Mouse (Mus musculus) liver, embryonic 14.5 days (tissue): ENCODE results near the gene Bcap31. TPM values are rescaled to one million over a fixed set of nuclear protein-coding genes. Genes with fewer than 3 reads are reported as not detected.

Experiments
- ATAC-seq: fragments of 200-750 bp; cut with Nextera tagmentation; 2 replicates; pipeline ENCODE4 v1.8.0; 2017; ENCODE audit warnings: moderate number of reproducible peaks, mild to moderate bottlenecking, moderate library complexity; ENCODE audit not compliant: insufficient read depth
- DNase-seq, 3 experiments: peaks; one replicate each; pipeline ENCODE4 v3.0.0-alpha.2; 2012 to 2013; ENCODE audit warnings: low read depth in 3 of 3, low spot score in 3 of 3
- H3K27ac ChIP-seq: fragments of 300-500 bp; sonication (generic); 2 replicates; pipeline ENCODE4 v1.5.1; 2014; ENCODE audit warnings: moderate library complexity, mild to moderate bottlenecking, control low read depth, inconsistent platforms
- H3K27me3 ChIP-seq: fragments of 300-500 bp; sonication (generic); 2 replicates; pipeline ENCODE4 v1.6.1; 2014; ENCODE audit warnings: mild to moderate bottlenecking, low read length, moderate library complexity; ENCODE audit not compliant: control insufficient read depth, insufficient read depth
- H3K36me3 ChIP-seq: fragments of 300-500 bp; sonication (generic); replicated peaks from 2 replicates; pipeline ENCODE4 v1.6.1; 2014; ENCODE audit warnings: low read depth; ENCODE audit not compliant: control insufficient read depth, insufficient read depth
- H3K4me1 ChIP-seq, 2 experiments: fragments of 200-500 bp in 1 of 2; fragments of 300-500 bp in 1 of 2; sonication (generic) in 1 of 2; replicated peaks; 2 replicates each; pipeline ENCODE4 v1.6.1; 2012 to 2014; ENCODE audit warnings: antibody characterized with exemption in 1 of 2, inconsistent platforms in 1 of 2, low read length in 1 of 2; ENCODE audit not compliant: control insufficient read depth in 2 of 2, insufficient read depth in 2 of 2
- H3K4me2 ChIP-seq: fragments of 300-500 bp; sonication (generic); 2 replicates; pipeline ENCODE4 v1.6.1; 2014; ENCODE audit warnings: low read depth, mild to moderate bottlenecking, control low read depth, moderate library complexity
- H3K4me3 ChIP-seq, 2 experiments: fragments of 200-500 bp in 1 of 2; fragments of 300-500 bp in 1 of 2; sonication (generic) in 1 of 2; 2 replicates each; pipeline ENCODE4 v1.5.1; 2012 to 2014; ENCODE audit warnings: low read depth in 2 of 2, low read length in 2 of 2, mild to moderate bottlenecking in 2 of 2, control low read depth in 1 of 2, inconsistent platforms in 1 of 2, moderate library complexity in 1 of 2; ENCODE audit not compliant: insufficient read depth in 1 of 2
- H3K9ac ChIP-seq: fragments of 300-500 bp; sonication (generic); replicated peaks from 2 replicates; pipeline ENCODE4 v1.6.1; 2014; ENCODE audit warnings: mild to moderate bottlenecking, control low read depth, moderate library complexity
- H3K9me3 ChIP-seq: fragments of 300-500 bp; sonication (generic); 2 replicates; pipeline ENCODE4 v1.6.1; 2016; ENCODE audit warnings: low read length, mixed read lengths; ENCODE audit not compliant: control insufficient read depth
- CTCF ChIP-seq: IDR thresholded peaks from 2 replicates; pipeline ENCODE4 v1.5.1; 2016; ENCODE audit warnings: antibody characterized with exemption, low read depth, control low read depth
- EP300 ChIP-seq: IDR thresholded peaks from 2 replicates; pipeline ENCODE4 v1.6.1; 2016; ENCODE audit warnings: antibody characterized with exemption, low read depth
- WGBS: fragments of 180-500 bp; shearing (Covaris S2); extraction: QIAGEN DNeasy Blood & Tissue Kit; methylation state at CpG from one replicate; pipeline ENCODE4 v1.1.7; 2014; ENCODE audit not compliant: insufficient replicate concordance; 5-methylcytosine and 5-hydroxymethylcytosine counted together
- polyA plus RNA-seq, 2 experiments: library from polyadenylated mRNA; depleted of rRNA in 1 of 2; stranded (reverse) in 1 of 2; unstranded in 1 of 2; fragments of >200 nt; fragmentation: Nextera tagmentation in 1 of 2; extraction: Ambion mirVana in 1 of 2; gene quantifications; 2 replicates each; pipeline versions ENCODE4 v1.2.1 to v1.2.3; 2012 to 2014

The Bcap31 gene
- polyA plus RNA-seq, 2 experiments = 41.7 to 136 TPM

GRCm38 (mm10) chrX:73684156-73684555 is 31.8 kb downstream of the Bcap31 start:
- ATAC-seq (no peak), DNase-seq (no peak)
- WGBS = 57% methylated on average over 2 of the region's 2 CpGs
- Histone ChIP-seq H3K4me2 (no peak overlapping the region), H3K36me3 (0 out of 2 replicates have a peak, but pooled peaks cover under 1% of the 10 kb centered on the region), H3K9me3 (no peaks in the 10 kb centered on the region), H3K27me3 (no peaks in the 10 kb centered on the region), H3K4me1 (no peaks in the 10 kb centered on the region), H3K4me3 (no peak overlapping the region), H3K27ac (no peak overlapping the region), H3K9ac (no peak overlapping the region)
- TF ChIP-seq EP300 (no peak), CTCF (no peak)

DNA sequence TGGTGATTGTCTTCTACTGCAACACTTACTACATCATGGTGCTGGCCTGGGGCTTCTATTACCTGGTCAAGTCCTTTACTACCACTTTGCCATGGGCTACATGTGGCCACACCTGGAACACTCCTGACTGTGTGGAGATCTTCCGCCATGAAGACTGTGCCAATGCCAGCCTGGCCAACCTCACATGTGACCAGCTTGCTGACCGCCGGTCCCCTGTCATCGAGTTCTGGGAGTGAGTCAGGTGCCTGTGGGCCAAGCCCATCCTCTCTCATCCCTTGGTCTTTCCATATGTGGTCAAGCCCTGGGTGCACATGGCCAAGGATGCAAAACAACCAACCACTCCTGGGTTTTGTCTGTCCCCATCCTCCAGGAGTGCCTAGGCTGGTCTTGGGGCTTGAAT is 39.3 kb downstream of the Bcap31 start:
- 73% methylated on average over 4 of the region's 4 CpGs for whole genome bisulfite sequencing
- Histone ChIP-seq H3K4me2 (no peak overlapping the region), H3K9ac (no peak overlapping the region), H3K9me3 (no peaks in the 10 kb centered on the region), H3K4me3 (no peak overlapping the region), H3K4me1 (no peaks in the 10 kb centered on the region; a peak in 1 of 4 replicates), H3K27ac (no peak overlapping the region), H3K27me3 (peaks cover 22% of the 10 kb centered on the region), H3K36me3 (no peaks in the 10 kb centered on the region)
- ATAC-seq (no peak), DNase-seq (no peak)
- TF ChIP-seq CTCF = no peak

DNA sequence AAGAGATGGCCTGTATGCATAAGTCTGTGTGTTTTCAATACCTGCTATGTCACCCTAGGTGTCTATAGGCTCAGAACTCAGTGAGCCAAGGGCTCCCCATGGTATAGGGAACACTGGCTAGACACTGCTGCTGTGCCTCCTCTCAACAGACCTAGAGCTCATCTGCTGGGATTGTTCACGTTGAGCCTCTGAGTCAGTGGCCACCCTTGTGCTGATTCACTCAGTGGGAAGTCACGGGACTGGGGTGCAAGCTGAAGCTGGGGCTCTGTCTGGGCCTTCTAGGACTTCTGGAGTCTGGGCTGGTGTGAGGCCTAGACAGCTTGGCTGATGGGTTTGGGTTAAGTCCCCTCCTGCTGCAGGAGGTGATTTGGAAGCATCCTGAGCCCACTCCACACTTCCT is 40.7 kb downstream of the Bcap31 start:
- Histone ChIP-seq H3K9me3 (no peaks in the 10 kb centered on the region), H3K9ac (no peak overlapping the region), H3K4me1 (no peaks in the 10 kb centered on the region; a peak in 1 of 4 replicates), H3K36me3 (no peaks in the 10 kb centered on the region), H3K4me2 (no peak overlapping the region), H3K27me3 (peaks cover 22% of the 10 kb centered on the region), H3K4me3 (no peak overlapping the region), H3K27ac (no peak overlapping the region)
- WGBS = 35% methylated on average over 2 of the region's 2 CpGs
- DNase-seq (no peak), ATAC-seq (no peak)
- no peak for TF ChIP-seq EP300
- no peak for TF ChIP-seq CTCF

DNA sequence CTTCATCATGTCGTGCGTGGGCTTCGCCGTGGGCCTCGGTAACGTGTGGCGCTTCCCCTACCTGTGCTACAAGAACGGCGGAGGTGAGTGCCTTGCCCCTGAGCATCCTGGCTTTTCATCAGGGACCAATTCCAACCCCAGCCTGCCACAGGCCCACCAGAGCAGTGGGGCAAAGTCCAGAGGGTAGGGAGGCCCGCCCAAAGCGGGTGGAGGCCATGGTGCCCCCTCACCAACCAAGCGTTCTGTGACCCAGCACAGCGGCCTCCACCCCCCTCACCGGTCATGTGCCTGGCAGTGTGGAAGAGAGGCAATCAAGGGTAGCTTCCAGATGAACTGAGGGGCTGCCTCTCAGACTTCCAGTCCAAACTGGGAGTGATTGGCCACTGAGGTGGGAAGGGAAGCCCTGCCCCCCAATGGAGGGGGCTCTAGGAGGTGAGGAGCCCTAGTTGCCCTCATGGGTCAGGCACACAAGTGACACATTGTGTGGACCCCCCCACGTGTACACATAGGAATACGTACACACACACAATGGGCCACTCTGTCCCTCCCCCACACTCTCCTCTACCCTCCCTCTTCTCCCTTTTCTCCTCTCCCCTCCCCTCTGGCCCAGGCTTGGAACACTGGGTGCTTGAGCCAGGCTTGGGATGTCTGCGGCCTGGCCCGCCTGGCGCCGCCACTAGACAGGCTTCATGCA is 41.9 kb downstream of the Bcap31 start:
- H3K9ac ChIP-seq = no peak overlapping the region
- peaks cover 22% of the 10 kb centered on the region for H3K27me3 ChIP-seq
- no peaks in the 10 kb centered on the region for H3K36me3 ChIP-seq
- ATAC-seq (no peak), DNase-seq (no peak)
- no peaks in the 10 kb centered on the region; a peak in 1 of 4 replicates for H3K4me1 ChIP-seq
- peak overlapping the region; percentile 3 to 49; a peak in 3 of 4 replicates for H3K4me3 ChIP-seq
- TF ChIP-seq CTCF = no peak
- no peak for TF ChIP-seq EP300
- H3K27ac ChIP-seq = no peak overlapping the region
- 38% methylated on average over 19 of the region's 20 CpGs for WGBS
- peak overlapping the region; percentile 59 for H3K4me2 ChIP-seq
- no peaks in the 10 kb centered on the region for H3K9me3 ChIP-seq

GRCm38 (mm10) chrX:73673619-73673967 is 42.4 kb downstream of the Bcap31 start:
- TF ChIP-seq EP300 (no peak), CTCF (no peak)
- DNase-seq (no peak), ATAC-seq (no peak)
- 13% methylated on average over 27 of the region's 42 CpGs for WGBS
- Histone ChIP-seq H3K27me3 (peaks cover 22% of the 10 kb centered on the region), H3K36me3 (no peaks in the 10 kb centered on the region), H3K9me3 (no peaks in the 10 kb centered on the region), H3K27ac (no peak overlapping the region), H3K4me1 (no peaks in the 10 kb centered on the region; a peak in 1 of 4 replicates), H3K4me2 (peak overlapping the region; percentile 59), H3K9ac (no peak overlapping the region), H3K4me3 (peak overlapping the region; percentile 3 to 49; a peak in 3 of 4 replicates)
